Mouse (Mus musculus) gastrocnemius, adult 2 months (tissue): Measurements from ENCODE around the gene Ttll12. TPM values are rescaled to one million over a fixed set of nuclear protein-coding genes. Genes with fewer than 3 reads are reported as not detected.

ENCODE experiments used
- DNase-seq: peaks from one replicate; pipeline ENCODE4 v3.0.0; 2022
- H3K27ac ChIP-seq: fragments of 200-600 bp; 2 replicates; pipeline ENCODE4 v1.8.1; 2022; ENCODE audit warnings: mild to moderate bottlenecking
- H3K4me3 ChIP-seq: fragments of 200-600 bp; 2 replicates; pipeline ENCODE4 v1.8.1; 2022; ENCODE audit warnings: mild to moderate bottlenecking, moderate library complexity
- CTCF ChIP-seq: fragments of 200-600 bp; IDR thresholded peaks from 2 replicates; pipeline ENCODE4 v1.8.1; 2022; ENCODE audit warnings: antibody characterized with exemption, mild to moderate bottlenecking, moderate library complexity
- intact Hi-C: fragments of 180-260 bp; cut with DNase I; formaldehyde crosslinking; loops from one replicate; pipeline ENCODE4 v1.15.1; 2025
- total RNA-seq, 2 experiments: library from RNA; stranded (reverse); gene quantifications; 2 replicates each; pipeline ENCODE4 v1.2.3; 2021

Ttll12 gene
- total RNA-seq, 2 experiments from 2014 or later: 3.4 to 4.9 TPM

DNA sequence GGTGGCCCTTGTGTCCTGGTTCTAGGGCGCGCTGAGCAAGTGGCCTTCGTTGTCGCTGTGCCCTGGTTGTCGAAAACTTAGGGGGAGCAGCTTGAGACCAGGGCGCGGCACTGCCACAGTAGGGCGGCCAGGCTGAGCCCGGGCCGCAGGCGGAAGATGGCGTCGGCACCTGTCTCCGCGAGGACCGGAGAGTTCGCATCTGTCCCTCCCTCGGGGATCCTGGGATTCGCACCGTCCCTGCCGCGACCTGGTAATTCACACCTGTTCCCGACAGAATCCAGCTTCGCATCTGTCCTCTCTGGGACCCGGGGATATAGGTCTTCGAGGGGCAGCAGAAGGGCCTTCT lies 67.9 kb downstream of the Ttll12 start:
- no peak for DNase-seq
- intact Hi-C loops: no loop called here
- Histone ChIP-seq H3K27ac (peak overlapping the region; percentile 89), H3K4me3 (peak overlapping the region; percentile 92)
- TF ChIP-seq CTCF: no peak

DNA sequence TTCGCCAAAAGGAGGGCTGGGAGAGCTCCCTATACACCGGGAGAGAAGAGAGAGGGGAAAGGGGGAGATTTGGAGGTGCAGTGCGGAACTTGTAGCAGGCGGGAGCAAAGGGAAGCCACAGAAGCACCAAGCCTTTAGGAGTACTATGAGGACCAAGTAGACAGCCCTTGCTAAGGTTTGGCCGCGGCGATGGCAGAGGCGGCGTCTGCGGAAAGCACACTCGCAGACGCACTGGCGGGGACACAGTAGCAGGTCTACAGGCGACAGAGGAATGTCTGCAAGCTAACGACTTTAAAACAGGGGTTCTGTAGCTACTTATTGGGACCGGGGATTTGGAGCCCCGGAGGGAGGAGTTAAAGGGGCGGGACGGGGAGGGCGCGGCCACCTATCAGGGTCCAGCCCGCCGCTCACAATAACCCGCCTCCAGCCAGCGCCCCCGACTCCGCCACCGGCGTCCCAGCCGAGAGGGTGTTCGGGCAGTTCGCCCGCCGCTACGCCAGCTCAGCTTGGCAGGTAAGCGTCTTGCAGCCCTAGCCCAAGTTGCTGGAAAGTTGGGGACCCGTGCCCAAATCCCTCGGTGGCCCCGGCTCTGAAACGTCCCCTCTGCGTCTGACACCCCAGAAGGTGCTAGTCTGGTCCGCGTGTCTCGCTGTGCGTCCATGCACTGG lies 68.4 kb downstream of the Ttll12 start, which contains the start of gene Bik:
Bik (plus strand) TSS at position 439 of the 668 bp plus-strand sequence.
- DNase-seq: peak; percentile 78
- TF ChIP-seq CTCF: no peak
- peak within 1 kb of the TSS; percentile 89 for H3K27ac ChIP-seq
- intact Hi-C loops: no loop called here
- peak within 1 kb of the TSS; percentile 92 for H3K4me3 ChIP-seq

Other genes with a start within 250 kb of the Ttll12 start
- 1 to 10 TPM; 6.0 to 6.7 TPM for gene Arfgap3, start 244.9 kb downstream of the Ttll12 start, total RNA-seq
- 10 to 100 TPM; 43.7 to 70.1 TPM for gene Pacsin2, start 130.6 kb downstream of the Ttll12 start, total RNA-seq
- 1 to 10 TPM; 2.5 to 3.8 TPM for gene Ttll1, start 84.3 kb downstream of the Ttll12 start, total RNA-seq
- 1 to 10 TPM in 1 of 2 experiments, under 1 TPM in 1; 0.50 to 1.2 TPM for gene Bik, start 68.3 kb downstream of the Ttll12 start, total RNA-seq
- 10 to 100 TPM; 22.2 to 22.7 TPM for gene Tspo, start 31.6 kb downstream of the Ttll12 start, total RNA-seq
- gene Mcat, start 31.4 kb downstream of the Ttll12 start, total RNA-seq: 10 to 100 TPM; 18.6 to 23.8 TPM
- gene Scube1, start 129.9 kb upstream of the Ttll12 start, total RNA-seq: under 1 TPM; 0.18 to 0.45 TPM
- gene Mpped1, start 184.3 kb upstream of the Ttll12 start, total RNA-seq: not detected